Mouse (Mus musculus) liver, adult 2 months (tissue): ENCODE data around the gene Axin1.

Source experiments
- CTCF ChIP-seq: fragments of 200-500 bp; IDR thresholded peaks from 2 replicates; pipeline ENCODE4 v1.5.1; 2011; ENCODE audit warnings: low read depth, low read length, control low read depth
- POLR2A ChIP-seq: fragments of 200-500 bp; IDR thresholded peaks from 2 replicates; pipeline ENCODE4 v1.6.1; 2011; ENCODE audit warnings: low read length, control low read depth; ENCODE audit not compliant: insufficient read depth; ENCODE audit errors: extremely low read depth

- TF ChIP-seq POLR2A (no peak), CTCF (no peak)
Measured at GRCm38 (mm10) chr17:26178611-26179010, 40.1 kb downstream of the Axin1 start.
